Mouse (Mus musculus): ENCODE results near the gene Nrd1. TPM values are rescaled to one million over a fixed set of nuclear protein-coding genes. Genes with fewer than 3 reads are reported as not detected.

Nrd1 gene
- polyA plus RNA-seq, 1 experiment from 2014 or later, result 65.9 TPM

DNA sequence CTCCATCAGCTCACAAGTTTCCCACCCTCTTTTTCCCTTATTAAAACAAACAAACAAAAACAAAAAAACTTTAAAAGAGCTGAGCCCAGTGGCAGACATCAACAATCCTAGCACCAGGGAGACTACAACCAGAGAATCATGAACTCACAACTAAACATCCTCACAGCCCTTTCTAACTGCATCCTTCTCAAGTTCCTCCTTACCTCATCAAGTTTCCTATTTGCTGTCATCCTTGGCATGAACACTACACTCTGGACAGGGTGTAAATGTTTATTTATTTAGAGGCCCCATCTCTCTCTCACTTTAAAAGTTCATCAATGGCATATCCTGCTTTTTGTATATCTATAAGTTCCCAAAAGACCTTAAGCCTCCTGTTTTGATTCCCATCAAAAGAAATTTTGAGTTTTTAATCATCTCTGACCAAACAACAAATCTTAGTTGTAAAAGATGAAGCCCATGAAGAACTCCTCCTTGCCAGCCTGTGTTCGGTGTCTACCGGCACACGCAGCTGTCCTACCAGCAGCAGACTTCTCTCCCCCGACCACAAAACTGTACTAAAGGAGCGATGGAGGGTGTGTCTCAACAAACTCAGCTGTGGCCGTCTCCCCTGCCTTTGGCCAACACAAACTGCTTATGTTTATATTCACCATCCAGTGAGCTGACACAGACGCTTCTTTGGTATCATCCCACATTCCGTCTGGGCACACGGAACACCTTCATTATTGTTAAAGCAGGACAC, 102.9 kb downstream of the Nrd1 start:
- Histone ChIP-seq H3K27me3 (no peaks in the 10 kb centered on the region), H3K36me3 (peaks cover 12% of the 10 kb centered on the region), H3K4me2 (0 out of 2 replicates have a peak overlapping the region, but pooled peaks have one; percentile 16), H3K4me3 (replicated peaks) (no peak overlapping the region), H3K4me1 (peaks cover 12% of the 10 kb centered on the region; the same call in 1 of the 2 replicates), H3K9me3 (replicated peaks) (no peaks in the 10 kb centered on the region), H3K9ac (no peak overlapping the region), H3K27ac (peak overlapping the region; percentile 33)
- ATAC-seq (replicated peaks; ENCODE audit: low FRiP score), result peak; percentile 43; the same call in 1 of the 2 replicates
- WGBS, result 38% methylated on average over 9 of the region's 9 CpGs

DNA sequence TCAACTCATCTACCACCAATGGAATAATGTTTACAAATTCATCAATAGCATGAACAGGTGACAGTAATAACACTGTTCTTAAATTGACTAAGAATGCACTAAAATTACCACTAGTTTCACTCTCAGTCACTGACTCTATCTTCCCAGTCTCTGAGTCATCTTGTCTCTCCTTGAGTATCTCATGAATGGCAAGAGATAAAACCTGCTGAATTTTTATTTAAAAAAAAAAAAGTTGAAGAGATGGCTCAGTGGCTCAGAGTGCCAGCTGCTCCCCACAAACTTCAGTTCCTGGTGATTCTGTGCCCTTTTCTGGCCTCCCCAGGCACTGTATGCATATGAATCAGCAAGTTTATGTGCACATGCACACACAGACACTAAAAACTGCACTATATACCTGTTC, 104.8 kb downstream of the Nrd1 start:
- Histone ChIP-seq H3K36me3 (peaks cover 7% of the 10 kb centered on the region), H3K4me1 (peaks cover 12% of the 10 kb centered on the region; the same call in 1 of the 2 replicates), H3K27me3 (no peaks in the 10 kb centered on the region), H3K4me3 (replicated peaks) (no peak overlapping the region), H3K27ac (no peak overlapping the region), H3K9ac (no peak overlapping the region), H3K9me3 (replicated peaks) (no peaks in the 10 kb centered on the region), H3K4me2 (no peak overlapping the region)
- ATAC-seq (replicated peaks; ENCODE audit: low FRiP score), result no peak

DNA sequence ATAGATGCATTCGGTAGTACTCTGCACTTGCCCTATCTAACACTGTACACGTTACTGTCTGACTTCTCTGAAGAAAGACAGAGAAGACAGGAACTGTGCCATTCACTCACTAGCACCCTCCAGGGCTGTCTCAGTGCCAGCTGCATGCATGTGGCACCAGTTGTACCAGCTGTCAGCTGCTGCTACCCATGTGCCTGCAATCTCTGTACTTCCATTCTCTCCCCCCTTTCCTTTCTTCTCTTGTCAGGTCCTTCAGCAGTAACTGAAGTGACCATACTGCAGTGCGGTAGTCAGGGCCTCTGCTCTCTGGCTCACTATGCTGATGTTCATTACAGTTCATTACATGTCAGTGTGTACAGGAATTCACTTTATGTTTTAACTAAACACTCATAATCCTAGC, 105.6 kb downstream of the Nrd1 start:
- H3K4me2 ChIP-seq, result no peak overlapping the region
- WGBS, result 84% methylated on average over 3 of the region's 3 CpGs
- no peaks in the 10 kb centered on the region for H3K27me3 ChIP-seq
- H3K4me3 ChIP-seq (replicated peaks), result no peak overlapping the region
- H3K27ac ChIP-seq, result no peak overlapping the region
- ATAC-seq (replicated peaks; ENCODE audit: low FRiP score), result no peak
- peaks cover 12% of the 10 kb centered on the region; the same call in 1 of the 2 replicates for H3K4me1 ChIP-seq
- no peaks in the 10 kb centered on the region for H3K9me3 ChIP-seq (replicated peaks)
- H3K9ac ChIP-seq, result no peak overlapping the region
- H3K36me3 ChIP-seq, result peaks cover 6% of the 10 kb centered on the region

DNA sequence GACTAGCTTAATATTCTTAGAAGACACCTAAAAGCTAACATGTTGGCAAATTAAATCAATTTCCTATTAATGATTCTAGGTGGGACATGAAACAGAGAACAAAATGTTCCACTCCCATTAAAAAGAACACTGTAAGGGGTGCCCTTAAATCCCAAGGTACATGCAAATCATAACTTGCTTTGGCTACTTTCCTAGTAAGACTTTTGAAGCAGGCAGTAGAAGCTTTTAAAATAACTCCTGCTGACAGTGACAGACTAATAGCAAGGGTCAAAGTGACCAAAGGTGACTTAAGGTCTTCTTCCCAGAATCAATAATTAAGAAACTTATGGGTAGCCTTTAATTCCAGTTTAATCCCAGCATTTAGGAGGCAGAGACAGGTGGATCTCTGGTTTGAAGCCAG, 106.1 kb downstream of the Nrd1 start:
- Histone ChIP-seq H3K27ac (no peak overlapping the region), H3K36me3 (peaks cover under 1% of the 10 kb centered on the region; the same call in 1 of the 2 replicates), H3K4me1 (peaks cover 12% of the 10 kb centered on the region; the same call in 1 of the 2 replicates), H3K4me2 (no peak overlapping the region), H3K9ac (no peak overlapping the region), H3K27me3 (no peaks in the 10 kb centered on the region), H3K4me3 (replicated peaks) (no peak overlapping the region), H3K9me3 (replicated peaks) (no peaks in the 10 kb centered on the region)
- ATAC-seq (replicated peaks; ENCODE audit: low FRiP score), result no peak

DNA sequence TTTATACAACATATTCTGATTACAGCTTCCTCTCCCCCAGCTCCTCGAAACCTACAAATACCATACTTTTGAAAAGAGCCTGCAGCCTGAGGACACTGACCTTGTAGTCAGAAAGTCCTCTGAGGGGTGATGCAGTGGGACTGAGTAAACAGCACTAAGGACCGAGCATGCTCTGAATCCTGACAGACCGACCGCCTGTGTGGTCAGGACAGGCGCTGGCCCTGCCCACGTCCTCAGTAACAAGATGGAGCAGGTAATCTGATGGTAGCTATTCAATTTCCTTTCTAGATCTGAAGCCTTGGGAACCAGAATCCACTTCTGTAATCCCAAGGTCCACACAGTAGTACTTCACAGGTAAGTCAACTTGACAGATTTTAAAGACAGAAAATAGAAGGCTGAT, 108.6 kb downstream of the Nrd1 start:
- Histone ChIP-seq H3K27ac (no peak overlapping the region), H3K4me1 (no peaks in the 10 kb centered on the region), H3K9me3 (replicated peaks) (no peaks in the 10 kb centered on the region), H3K4me2 (no peak overlapping the region), H3K9ac (no peak overlapping the region), H3K27me3 (no peaks in the 10 kb centered on the region), H3K4me3 (replicated peaks) (no peak overlapping the region), H3K36me3 (no peaks in the 10 kb centered on the region)
- WGBS, result 86% methylated on average over 6 of the region's 6 CpGs
- no peak for ATAC-seq (replicated peaks; ENCODE audit: low FRiP score)

DNA sequence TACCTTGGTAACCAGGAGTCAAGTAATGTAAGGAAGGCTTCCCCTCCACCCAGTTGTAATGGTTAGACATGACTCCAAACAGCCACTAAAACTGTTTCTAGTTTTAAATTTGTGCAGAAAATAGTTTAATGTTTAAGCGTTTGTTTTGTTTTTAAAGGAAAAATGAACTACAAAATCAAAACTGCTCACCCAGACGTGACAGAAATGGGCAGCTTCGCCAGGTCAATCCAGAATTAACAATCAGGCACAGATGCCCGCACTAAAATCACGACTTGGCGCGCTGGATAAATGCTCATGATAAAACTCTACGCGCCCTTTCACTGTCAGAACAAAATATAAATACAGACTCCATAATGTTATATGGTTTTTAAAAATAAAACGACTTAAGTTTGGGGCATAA, 109.2 kb downstream of the Nrd1 start:
- no peaks in the 10 kb centered on the region for H3K9me3 ChIP-seq (replicated peaks)
- H3K27me3 ChIP-seq, result no peaks in the 10 kb centered on the region
- no peaks in the 10 kb centered on the region for H3K4me1 ChIP-seq
- H3K4me2 ChIP-seq, result no peak overlapping the region
- no peak overlapping the region for H3K9ac ChIP-seq
- H3K4me3 ChIP-seq (replicated peaks), result no peak overlapping the region
- 89% methylated on average over 10 of the region's 10 CpGs for WGBS
- H3K27ac ChIP-seq, result no peak overlapping the region
- no peak for ATAC-seq (replicated peaks; ENCODE audit: low FRiP score)
- no peaks in the 10 kb centered on the region for H3K36me3 ChIP-seq

DNA sequence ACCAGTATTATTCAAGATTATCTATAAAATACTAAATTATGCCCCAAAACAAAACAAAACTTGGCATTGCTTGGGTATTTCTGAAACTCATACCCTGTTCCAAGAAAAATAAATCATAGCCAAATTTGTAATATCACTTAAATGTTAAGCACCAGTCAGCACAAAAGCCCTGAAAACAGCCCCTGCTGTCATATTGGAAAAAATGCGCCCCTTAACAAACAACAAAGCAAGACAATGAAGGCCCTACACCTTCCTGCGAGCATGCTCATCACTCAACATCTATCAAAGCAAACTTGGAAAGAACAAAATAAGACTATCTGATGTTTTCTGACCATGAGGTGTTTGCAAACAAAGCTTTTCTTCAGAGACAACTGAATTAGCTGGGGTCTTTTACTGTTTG, 110.5 kb downstream of the Nrd1 start:
- no peak overlapping the region for H3K4me2 ChIP-seq
- H3K9me3 ChIP-seq (replicated peaks), result no peaks in the 10 kb centered on the region
- no peak overlapping the region for H3K9ac ChIP-seq
- WGBS, result 90% methylated on average over 2 of the region's 2 CpGs
- H3K4me1 ChIP-seq, result 0 out of 2 replicates have a peak, but pooled peaks cover 5% of the 10 kb centered on the region
- H3K27ac ChIP-seq, result no peak overlapping the region
- ATAC-seq (replicated peaks; ENCODE audit: low FRiP score), result no peak
- no peaks in the 10 kb centered on the region for H3K36me3 ChIP-seq
- no peak overlapping the region for H3K4me3 ChIP-seq (replicated peaks)
- no peaks in the 10 kb centered on the region for H3K27me3 ChIP-seq

MicroRNAs encoded within 50 kb of the gene (microRNA counts, 519-probe panel; counts per million panel counts)
- 2,664 counts per million, percentile 60 among the panel's probes with 10 or more counts for microRNA mmu-miR-761

Small RNA genes lying within 50 kb of the gene (microRNA-seq; reads per million reads assigned to microRNA genes)
- gene Mir761, result not detected

Other genes with a start within 250 kb of the Nrd1 start
- 4.7 and 6.1 TPM in 2 replicates for gene Zfyve9, start 219.9 kb upstream of the Nrd1 start, polyA plus RNA-seq (2015; fragmentation: Nextera tagmentation; extraction: Ambion mirVana)
- 162 and 177 TPM in 2 replicates for gene Btf3l4, start 167.0 kb upstream of the Nrd1 start, polyA plus RNA-seq (2015; fragmentation: Nextera tagmentation; extraction: Ambion mirVana)
- gene Txndc12, start 166.1 kb upstream of the Nrd1 start, polyA plus RNA-seq (2015; fragmentation: Nextera tagmentation; extraction: Ambion mirVana), result 111 and 112 TPM in 2 replicates
- 62.3 and 65.1 TPM in 2 replicates for gene Kti12, start 152.9 kb upstream of the Nrd1 start, polyA plus RNA-seq (2015; fragmentation: Nextera tagmentation; extraction: Ambion mirVana)
- 1.1 and 1.6 TPM in 2 replicates for gene A730015C16Rik, start 152.0 kb upstream of the Nrd1 start, polyA plus RNA-seq (2015; fragmentation: Nextera tagmentation; extraction: Ambion mirVana)
- gene Rab3b, start 121.6 kb upstream of the Nrd1 start, polyA plus RNA-seq (2015; fragmentation: Nextera tagmentation; extraction: Ambion mirVana), result 23.9 and 28.8 TPM in 2 replicates
- gene Osbpl9, start 201.6 kb downstream of the Nrd1 start, polyA plus RNA-seq (2015; fragmentation: Nextera tagmentation; extraction: Ambion mirVana), result 68.9 and 70.5 TPM in 2 replicates
- 0.27 and 0.29 TPM in 2 replicates for gene Calr4, start 233.8 kb downstream of the Nrd1 start, polyA plus RNA-seq (2015; fragmentation: Nextera tagmentation; extraction: Ambion mirVana)

Measured in kidney, embryonic 15.5 days (tissue).